Mouse (Mus musculus) forebrain, embryonic 16.5 days (tissue): ENCODE measurements around the gene Mdga1. TPM values are rescaled to one million over a fixed set of nuclear protein-coding genes. Genes with fewer than 3 reads are reported as not detected.

Experiments used
- ATAC-seq: fragments of 200-750 bp; cut with Nextera tagmentation; 2 replicates; pipeline ENCODE4 v1.8.0; 2017; ENCODE audit warnings: mild to moderate bottlenecking, moderate library complexity
- H3K27ac ChIP-seq: fragments of 300-500 bp; sonication (generic); 2 replicates; pipeline ENCODE4 v1.5.1; 2014; ENCODE audit warnings: low read length, control low read depth
- H3K27me3 ChIP-seq: fragments of 300-500 bp; sonication (generic); replicated peaks from 2 replicates; pipeline ENCODE4 v1.6.1; 2014; ENCODE audit warnings: low read length; ENCODE audit not compliant: control insufficient read depth, insufficient read depth
- H3K36me3 ChIP-seq: fragments of 300-500 bp; sonication (generic); 2 replicates; pipeline ENCODE4 v1.6.1; 2014; ENCODE audit not compliant: control insufficient read depth, insufficient read depth
- H3K4me1 ChIP-seq: fragments of 300-500 bp; sonication (generic); replicated peaks from 2 replicates; pipeline ENCODE4 v1.6.1; 2014; ENCODE audit warnings: low read length; ENCODE audit not compliant: control insufficient read depth, insufficient read depth
- H3K4me2 ChIP-seq: fragments of 300-500 bp; sonication (generic); 2 replicates; pipeline ENCODE4 v1.6.1; 2014; ENCODE audit warnings: mild to moderate bottlenecking, low read length, control low read depth
- H3K4me3 ChIP-seq: fragments of 300-500 bp; sonication (generic); replicated peaks from 2 replicates; pipeline ENCODE4 v1.5.1; 2014; ENCODE audit warnings: mild to moderate bottlenecking, low read length, control low read depth
- H3K9ac ChIP-seq: fragments of 300-500 bp; sonication (generic); replicated peaks from 2 replicates; pipeline ENCODE4 v1.6.1; 2014; ENCODE audit warnings: low read depth, low read length, control low read depth
- H3K9me3 ChIP-seq: fragments of 300-500 bp; sonication (generic); 2 replicates; pipeline ENCODE4 v1.6.1; 2016; ENCODE audit warnings: low read length; ENCODE audit not compliant: control insufficient read depth
- WGBS: fragments of 180-500 bp; shearing (Covaris S2); extraction: QIAGEN DNeasy Blood & Tissue Kit; methylation state at CpG from one replicate; pipeline ENCODE4 v1.1.7; 2014; 5-methylcytosine and 5-hydroxymethylcytosine counted together
- polyA plus RNA-seq: library from polyadenylated mRNA; unstranded; fragments of >200 nt; fragmentation: Nextera tagmentation; extraction: Ambion mirVana; gene quantifications from 2 replicates; pipeline ENCODE4 v1.2.1, GENCODE M21; 2015

Mdga1 gene
- polyA plus RNA-seq, 1 experiment from 2014 or later, result 10.7 TPM

DNA sequence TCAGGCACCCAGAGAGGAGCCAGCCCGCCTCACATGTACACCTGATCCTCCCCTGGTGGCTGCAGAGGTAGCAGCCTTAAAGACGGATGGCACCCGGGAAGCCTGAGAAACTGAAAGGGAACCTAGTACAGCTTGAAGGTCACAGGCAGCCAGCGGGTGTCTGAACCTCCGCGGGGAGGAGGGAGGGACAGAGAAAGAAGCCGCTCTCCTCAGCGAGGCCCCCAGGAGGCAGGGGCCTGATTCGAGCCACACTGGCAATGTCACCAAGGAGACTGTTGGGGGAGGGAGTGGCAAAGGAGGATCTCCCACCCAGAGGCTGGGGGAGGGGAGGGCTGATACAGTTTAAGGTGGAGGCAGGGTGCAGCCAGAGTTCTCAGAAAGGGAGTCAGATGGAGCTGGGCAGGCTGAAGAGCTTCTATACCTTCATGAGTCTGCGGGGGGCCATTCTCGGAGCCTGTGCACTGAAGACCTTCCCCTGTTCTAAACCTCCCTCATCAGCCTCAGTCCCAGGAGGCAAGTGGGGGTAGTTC, 6.1 kb downstream of the Mdga1 start:
- no peak for ATAC-seq
- Histone ChIP-seq H3K4me2 (no peak overlapping the region), H3K9ac (no peak overlapping the region), H3K9me3 (peaks cover 3% of the 10 kb centered on the region; the same call in 1 of the 2 replicates), H3K27me3 (no peaks in the 10 kb centered on the region), H3K4me3 (no peak overlapping the region), H3K27ac (no peak overlapping the region), H3K36me3 (no peaks in the 10 kb centered on the region), H3K4me1 (peaks cover 26% of the 10 kb centered on the region)
- 8% methylated on average over 11 of the region's 11 CpGs for WGBS

DNA sequence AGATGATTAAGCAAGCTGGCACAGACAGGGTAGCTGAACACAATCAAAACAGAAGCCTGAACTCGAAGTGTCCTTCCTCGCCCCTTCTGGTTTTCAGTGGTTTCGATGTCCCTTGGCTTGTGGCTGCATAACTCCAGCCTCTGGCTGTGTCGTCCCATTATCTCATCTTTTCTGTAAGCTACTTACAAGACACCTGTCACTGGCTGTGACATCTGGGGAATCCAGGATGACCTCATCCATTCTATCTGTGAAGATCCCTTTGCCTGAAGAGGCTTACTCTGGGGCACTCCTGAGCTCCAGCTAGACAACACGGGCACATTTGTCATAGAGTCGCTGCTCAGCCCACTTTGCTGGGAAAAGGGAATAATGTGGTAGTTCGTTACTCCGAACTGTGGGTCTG, 14.0 kb downstream of the Mdga1 start:
- 59% methylated on average over 8 of the region's 8 CpGs for WGBS
- no peak for ATAC-seq
- H3K4me1 ChIP-seq, result no peaks in the 10 kb centered on the region
- peaks cover 3% of the 10 kb centered on the region; the same call in 1 of the 2 replicates for H3K9me3 ChIP-seq
- no peaks in the 10 kb centered on the region for H3K27me3 ChIP-seq
- no peak overlapping the region for H3K4me3 ChIP-seq
- no peaks in the 10 kb centered on the region for H3K36me3 ChIP-seq
- H3K4me2 ChIP-seq, result no peak overlapping the region
- no peak overlapping the region for H3K9ac ChIP-seq
- H3K27ac ChIP-seq, result no peak overlapping the region

DNA sequence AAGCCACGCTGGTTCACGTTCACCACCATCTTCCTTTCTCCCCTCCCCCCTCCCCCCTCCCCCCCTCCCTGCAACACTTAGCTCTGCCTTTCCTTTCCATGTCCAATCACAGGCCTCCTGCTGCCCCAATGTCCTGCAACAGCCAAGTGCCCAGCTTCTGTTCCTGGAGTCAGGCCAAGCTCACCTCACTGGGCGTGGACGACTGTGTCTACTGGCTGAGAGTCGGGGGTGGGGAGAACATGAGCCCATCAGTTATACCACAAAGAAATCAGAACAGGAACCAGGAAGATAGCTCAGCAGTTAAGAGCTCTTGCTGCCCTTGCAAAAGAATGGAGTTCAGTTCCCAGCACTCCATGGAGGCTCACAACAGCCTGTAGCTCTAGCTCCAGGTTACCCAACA, 15.6 kb downstream of the Mdga1 start:
- Histone ChIP-seq H3K36me3 (no peaks in the 10 kb centered on the region), H3K9me3 (no peaks in the 10 kb centered on the region; the same call in 1 of the 2 replicates), H3K4me2 (no peak overlapping the region), H3K4me3 (no peak overlapping the region), H3K4me1 (peaks cover 4% of the 10 kb centered on the region), H3K27ac (no peak overlapping the region), H3K9ac (no peak overlapping the region), H3K27me3 (no peaks in the 10 kb centered on the region)
- ATAC-seq, result no peak
- 65% methylated on average over 5 of the region's 5 CpGs for WGBS

DNA sequence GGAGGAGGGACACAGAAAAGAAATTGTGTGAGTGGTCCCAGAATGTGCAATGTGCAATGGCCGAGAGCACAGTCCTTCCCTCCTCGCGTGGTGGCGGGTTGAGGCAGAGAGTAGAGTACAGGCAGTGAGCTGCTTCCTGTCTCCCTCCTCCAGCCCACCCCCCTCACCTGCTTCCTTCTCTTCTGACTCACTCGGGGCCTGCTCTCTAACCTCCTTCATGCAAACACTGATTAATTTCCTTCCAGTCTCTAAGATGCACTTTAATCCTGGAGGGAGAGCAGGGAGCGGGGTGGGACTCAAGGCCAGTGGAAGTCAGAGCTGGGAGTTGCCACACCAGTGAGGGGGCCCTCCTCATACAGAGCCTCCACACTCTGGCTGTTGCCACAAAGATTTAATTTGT, 18.8 kb downstream of the Mdga1 start:
- Histone ChIP-seq H3K4me2 (no peak overlapping the region), H3K27me3 (no peaks in the 10 kb centered on the region), H3K27ac (no peak overlapping the region), H3K4me3 (no peak overlapping the region), H3K4me1 (peaks cover 13% of the 10 kb centered on the region), H3K9ac (no peak overlapping the region), H3K9me3 (no peaks in the 10 kb centered on the region), H3K36me3 (no peaks in the 10 kb centered on the region)
- no peak for ATAC-seq
- WGBS, result 57% methylated on average over 6 of the region's 6 CpGs

DNA sequence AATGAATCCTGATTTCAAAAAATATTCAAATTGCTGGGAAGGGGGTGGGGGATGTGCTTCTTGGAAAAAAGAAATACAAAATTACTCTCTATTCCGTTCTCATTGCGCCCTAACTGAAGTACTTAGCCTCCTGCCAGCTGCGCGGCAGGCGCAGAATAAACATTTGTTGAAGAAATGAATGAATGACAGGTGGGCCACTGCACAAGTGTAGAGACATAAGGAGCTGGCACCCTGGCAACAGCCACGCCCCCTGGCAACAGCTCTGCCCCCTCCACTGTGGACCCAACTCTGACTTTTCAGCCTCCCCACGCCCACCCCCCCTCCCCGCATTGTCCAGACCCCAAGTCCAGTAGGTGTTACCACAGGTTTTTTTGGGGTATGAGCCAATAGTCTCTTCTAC, 19.3 kb downstream of the Mdga1 start:
- Histone ChIP-seq H3K4me1 (peaks cover 13% of the 10 kb centered on the region), H3K4me2 (no peak overlapping the region), H3K4me3 (no peak overlapping the region), H3K27me3 (no peaks in the 10 kb centered on the region), H3K36me3 (no peaks in the 10 kb centered on the region), H3K9ac (no peak overlapping the region), H3K9me3 (no peaks in the 10 kb centered on the region), H3K27ac (no peak overlapping the region)
- ATAC-seq, result peak; percentile 50
- 43% methylated on average over 8 of the region's 8 CpGs for WGBS

DNA sequence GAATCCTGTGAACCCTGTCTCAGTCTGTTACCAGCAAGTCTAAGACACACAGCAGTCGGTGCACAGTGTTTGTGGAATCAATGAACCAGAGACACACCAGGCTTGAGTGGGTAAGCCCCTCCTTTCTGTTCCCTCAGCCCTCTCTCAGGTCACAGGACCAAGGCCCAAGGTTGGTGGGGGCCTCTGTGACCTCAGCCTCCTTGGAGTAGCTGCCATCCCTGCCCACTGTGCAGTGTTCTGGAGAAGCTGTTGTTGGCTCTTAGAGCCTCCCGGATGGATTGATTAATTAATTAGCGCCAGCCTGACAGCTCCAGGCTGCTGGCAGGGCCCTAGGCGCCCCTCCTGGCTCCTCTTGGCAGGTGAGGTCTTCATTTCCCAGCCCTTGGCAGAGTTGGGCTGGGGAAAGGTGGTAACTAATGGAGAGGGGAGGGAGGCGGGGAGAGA, 22.6 kb downstream of the Mdga1 start:
- H3K9me3 ChIP-seq, result no peaks in the 10 kb centered on the region
- no peaks in the 10 kb centered on the region for H3K36me3 ChIP-seq
- peaks cover 13% of the 10 kb centered on the region for H3K4me1 ChIP-seq
- WGBS, result 29% methylated on average over 5 of the region's 5 CpGs
- no peaks in the 10 kb centered on the region for H3K27me3 ChIP-seq
- H3K4me3 ChIP-seq, result no peak overlapping the region
- no peak overlapping the region for H3K27ac ChIP-seq
- H3K4me2 ChIP-seq, result no peak overlapping the region
- ATAC-seq, result peak; percentile 63
- H3K9ac ChIP-seq, result no peak overlapping the region

DNA sequence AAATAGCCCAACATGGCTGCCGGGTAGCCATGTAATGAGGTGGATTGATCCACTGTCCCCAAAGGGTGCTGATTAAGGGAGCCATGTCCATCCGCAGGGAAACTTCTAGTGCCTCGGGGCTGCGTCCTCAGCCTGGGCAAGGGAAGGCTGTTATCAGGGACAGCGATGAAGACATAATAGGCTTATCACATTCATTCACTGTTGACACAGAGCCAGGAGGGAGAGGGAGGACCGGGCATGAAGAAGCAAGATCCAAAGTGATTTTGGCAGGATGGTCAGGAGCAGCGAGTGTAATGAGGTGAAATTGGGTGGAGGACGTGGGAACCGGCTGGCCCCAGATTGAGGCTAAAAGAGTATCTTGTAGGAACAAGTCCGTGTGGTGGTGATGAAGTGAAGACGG, 25.5 kb downstream of the Mdga1 start:
- no peak overlapping the region for H3K27ac ChIP-seq
- H3K4me2 ChIP-seq, result no peak overlapping the region
- no peak for ATAC-seq
- WGBS, result 72% methylated on average over 11 of the region's 11 CpGs
- H3K9me3 ChIP-seq, result no peaks in the 10 kb centered on the region
- H3K4me3 ChIP-seq, result no peak overlapping the region
- 0 out of 2 replicates have a peak, but pooled peaks cover 9% of the 10 kb centered on the region for H3K27me3 ChIP-seq
- no peak overlapping the region for H3K9ac ChIP-seq
- H3K4me1 ChIP-seq, result peaks cover 9% of the 10 kb centered on the region
- no peaks in the 10 kb centered on the region for H3K36me3 ChIP-seq

DNA sequence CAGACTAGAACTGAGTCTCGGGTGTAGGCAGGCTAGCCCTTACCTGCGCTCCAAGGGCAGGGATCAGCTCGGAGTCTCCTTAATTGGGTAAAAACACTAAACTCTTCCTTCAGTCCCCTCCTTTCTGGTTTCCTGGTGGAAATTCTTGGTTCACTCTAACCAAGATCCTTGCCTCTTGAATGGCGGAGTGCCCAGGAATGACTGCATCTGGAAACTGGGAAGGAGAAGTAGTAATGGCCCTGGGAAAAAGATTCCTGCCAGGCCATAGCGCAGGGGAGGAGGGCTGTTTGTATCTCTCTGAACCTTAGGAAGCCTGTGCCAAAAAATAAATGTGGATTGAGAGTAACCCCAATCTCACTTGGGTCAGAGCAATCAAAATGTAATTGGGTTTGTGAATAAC, 30.9 kb downstream of the Mdga1 start:
- Histone ChIP-seq H3K4me2 (no peak overlapping the region), H3K9ac (no peak overlapping the region), H3K27ac (no peak overlapping the region), H3K27me3 (peaks cover 16% of the 10 kb centered on the region; the same call in 1 of the 2 replicates), H3K4me3 (no peak overlapping the region), H3K9me3 (no peaks in the 10 kb centered on the region; the same call in 1 of the 2 replicates), H3K4me1 (no peaks in the 10 kb centered on the region), H3K36me3 (no peaks in the 10 kb centered on the region)
- 90% methylated on average over 5 of the region's 5 CpGs for WGBS
- ATAC-seq, result no peak

DNA sequence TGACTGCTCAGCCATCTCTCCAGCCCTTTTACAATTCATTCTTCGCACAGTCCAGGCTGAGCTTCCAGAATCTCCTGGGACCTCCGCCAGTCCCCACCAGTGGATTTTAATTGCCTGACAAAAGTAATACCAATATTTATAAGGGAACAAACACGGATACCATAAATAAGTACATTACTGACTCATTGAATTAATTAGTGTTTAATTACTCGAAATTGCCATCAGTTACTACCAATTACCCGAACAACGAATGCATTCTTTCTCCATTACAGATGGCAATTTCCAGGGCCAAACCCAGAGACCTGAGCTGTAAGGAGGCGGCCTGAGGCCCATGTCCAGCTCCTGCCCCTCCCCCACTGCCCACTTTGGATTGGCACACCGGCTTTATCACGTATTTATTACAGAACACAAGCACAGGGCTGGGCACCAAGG, 32.5 kb downstream of the Mdga1 start:
- Histone ChIP-seq H3K4me2 (no peak overlapping the region), H3K9ac (no peak overlapping the region), H3K4me3 (no peak overlapping the region), H3K27me3 (peaks cover 16% of the 10 kb centered on the region; the same call in 1 of the 2 replicates), H3K4me1 (0 out of 2 replicates have a peak, but pooled peaks cover 3% of the 10 kb centered on the region), H3K9me3 (no peaks in the 10 kb centered on the region; the same call in 1 of the 2 replicates), H3K27ac (no peak overlapping the region), H3K36me3 (no peaks in the 10 kb centered on the region)
- peak; percentile 73; the same call in 1 of the 2 replicates for ATAC-seq
- WGBS, result 37% methylated on average over 9 of the region's 9 CpGs
